Mouse (Mus musculus) WW6 (cell line): ENCODE data around the gene Gpr160.

Source experiments
- DNase-seq: peaks from one replicate; pipeline ENCODE4 v3.0.0-alpha.2; 2013; ENCODE audit warnings: low read depth, low spot score

Gpr160 gene

DNA sequence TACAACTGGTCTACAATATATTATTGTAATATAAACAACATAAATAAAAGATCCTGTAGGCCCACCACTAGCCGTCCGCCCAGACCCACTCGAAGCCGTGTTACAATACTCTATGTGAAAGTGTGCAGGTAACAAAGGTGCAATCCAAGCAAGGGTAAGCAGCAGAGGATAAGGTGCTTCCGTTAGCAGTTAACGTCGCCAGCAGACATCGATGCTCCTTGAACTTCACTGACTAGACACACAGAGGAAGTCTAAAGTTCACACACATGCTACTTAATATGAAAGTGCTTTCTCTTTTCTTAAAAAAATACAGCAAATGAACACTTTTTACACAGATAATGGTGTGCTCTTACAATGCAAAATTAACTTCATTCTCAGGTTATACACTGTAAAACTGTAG is 43.7 kb downstream of the Gpr160 start:
- DNase-seq = no peak

- DNase-seq = no peak
These were observed 48.9 kb downstream of the Gpr160 start for GRCm38 (mm10) chr3:30904658-30905057.

GRCm38 (mm10) chr3:30917160-30917559 is 61.4 kb downstream of the Gpr160 start:
- DNase-seq = no peak

DNA sequence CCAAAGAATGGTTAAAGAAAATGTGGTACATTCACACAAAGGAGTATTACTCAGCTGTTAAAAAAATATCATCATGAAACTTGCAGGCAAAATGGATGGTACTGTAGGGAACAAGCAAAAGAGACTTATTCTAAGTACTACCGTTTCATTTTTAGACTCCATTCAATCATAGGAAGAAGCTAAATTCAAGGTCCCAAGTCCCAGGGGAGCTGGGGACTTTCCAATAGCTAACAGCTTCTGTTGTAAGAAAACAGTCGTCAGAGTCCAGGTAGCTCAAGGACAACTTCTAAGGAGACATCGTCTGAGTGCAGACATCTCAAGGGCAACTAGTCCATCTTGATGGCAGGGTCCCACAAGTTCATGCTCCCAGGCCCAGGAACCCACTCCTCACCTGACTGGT is 71.9 kb downstream of the Gpr160 start:
- DNase-seq = no peak

DNA sequence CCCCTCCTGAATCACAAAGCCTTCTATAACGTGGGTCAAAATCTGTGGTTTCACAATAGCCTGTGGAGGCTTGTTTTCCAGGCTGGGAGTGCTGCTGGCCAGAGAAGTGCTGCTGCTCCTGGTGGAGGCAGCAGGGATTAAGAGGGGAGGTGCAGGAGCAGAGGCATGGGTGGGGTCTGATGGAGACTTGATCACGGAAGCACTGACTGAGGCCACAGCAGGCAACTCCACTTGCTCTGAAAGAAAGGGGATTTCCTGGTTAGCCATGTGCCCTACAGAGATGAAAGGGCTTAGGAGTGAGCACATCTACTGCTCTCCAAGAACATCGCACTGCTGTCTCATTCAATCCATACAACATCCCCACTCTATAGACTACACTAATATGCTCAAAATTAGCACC is 74.1 kb downstream of the Gpr160 start:
- DNase-seq = peak; percentile 65

DNA sequence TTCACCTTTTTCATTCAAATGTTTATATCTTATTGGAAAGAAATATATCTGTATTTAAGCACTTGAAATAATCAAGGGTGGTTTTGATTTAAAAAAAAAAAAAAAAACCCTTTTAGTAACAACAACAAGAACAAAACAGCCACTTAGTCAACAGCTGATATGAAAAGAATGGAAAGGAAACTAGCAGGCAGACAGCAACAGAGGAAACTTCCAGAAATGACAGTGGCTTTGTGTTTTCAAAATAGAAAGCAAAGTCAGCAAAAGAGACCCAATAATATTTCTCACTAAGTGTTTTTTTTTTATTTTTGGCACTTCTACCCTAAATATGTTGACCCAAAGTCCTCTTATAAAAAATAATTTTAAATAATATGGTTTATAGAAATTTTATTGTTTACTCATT is 78.6 kb downstream of the Gpr160 start:
- no peak for DNase-seq
